Mouse (Mus musculus): ENCODE data around the gene Tlnrd1. TPM values are rescaled to one million over a fixed set of nuclear protein-coding genes. Genes with fewer than 3 reads are reported as not detected.

The Tlnrd1 gene
- polyA plus RNA-seq, 1 experiment, result 31.5 TPM

GRCm38 (mm10) chr7:83842486-83843259 lies 41.4 kb downstream of the Tlnrd1 start:
- Histone ChIP-seq H3K36me3 (ENCODE audit: control insufficient read depth, insufficient read depth) (no peaks in the 10 kb centered on the region), H3K79me2 (ENCODE audit: control insufficient read depth, insufficient read depth) (no peaks in the 10 kb centered on the region), H3K4me3 (ENCODE audit: insufficient read depth, poor library complexity, severe bottlenecking) (no peak overlapping the region), H3ac (ENCODE audit: control insufficient read depth, insufficient read length, low read depth) (no peak overlapping the region), H3K27me3 (ENCODE audit: control insufficient read depth, insufficient read depth, insufficient read length) (no peaks in the 10 kb centered on the region), H3K79me3 (ENCODE audit: low read depth) (no peaks in the 10 kb centered on the region)
- no peak for TF ChIP-seq CTCF (IDR thresholded peaks at IDR 0.05; ENCODE audit: control insufficient read depth, insufficient read depth, insufficient read length)
- TF ChIP-seq USF1 (IDR thresholded peaks at IDR 0.05; ENCODE audit: low read depth), result no peak
- TF ChIP-seq MYOG (IDR thresholded peaks at IDR 0.05; ENCODE audit: control insufficient read depth, extremely low read depth, insufficient read length), result no peak
- no peak for TF ChIP-seq MAX (IDR thresholded peaks at IDR 0.05)
- no peak for TF ChIP-seq CEBPB (IDR thresholded peaks at IDR 0.05; ENCODE audit: low read depth)
- TF ChIP-seq MYOD1 (IDR thresholded peaks at IDR 0.05; ENCODE audit: control insufficient read depth, insufficient read length, low read depth), result no peak

GRCm38 (mm10) chr7:83840076-83840475 lies 44.0 kb downstream of the Tlnrd1 start:
- TF ChIP-seq MYOD1 (IDR thresholded peaks at IDR 0.05; ENCODE audit: control insufficient read depth, insufficient read length, low read depth), result no peak
- TF ChIP-seq CEBPB (IDR thresholded peaks at IDR 0.05; ENCODE audit: low read depth), result no peak
- TF ChIP-seq CTCF (IDR thresholded peaks at IDR 0.05; ENCODE audit: control insufficient read depth, insufficient read depth, insufficient read length), result no peak
- TF ChIP-seq FOSL1 (IDR thresholded peaks at IDR 0.05; ENCODE audit: insufficient read depth, low read length, poor library complexity, severe bottlenecking), result no peak
- TF ChIP-seq MYOG (IDR thresholded peaks at IDR 0.05; ENCODE audit: control insufficient read depth, extremely low read depth, insufficient read length), result no peak
- TF ChIP-seq MAX (IDR thresholded peaks at IDR 0.05), result no peak
- no peak for TF ChIP-seq USF1 (IDR thresholded peaks at IDR 0.05; ENCODE audit: low read depth)
- H3ac ChIP-seq (ENCODE audit: control insufficient read depth, insufficient read length, low read depth), result no peak overlapping the region
- no peak overlapping the region for H3K4me3 ChIP-seq (ENCODE audit: insufficient read depth, poor library complexity, severe bottlenecking)
- H3K27me3 ChIP-seq (ENCODE audit: control insufficient read depth, insufficient read depth, insufficient read length), result no peaks in the 10 kb centered on the region
- H3K36me3 ChIP-seq (ENCODE audit: control insufficient read depth, insufficient read depth), result no peaks in the 10 kb centered on the region
- no peaks in the 10 kb centered on the region for H3K79me2 ChIP-seq (ENCODE audit: control insufficient read depth, insufficient read depth)
- H3K79me3 ChIP-seq (ENCODE audit: low read depth), result no peaks in the 10 kb centered on the region

- Histone ChIP-seq H3K4me3 (ENCODE audit: insufficient read depth, poor library complexity, severe bottlenecking) (no peak overlapping the region), H3K36me3 (ENCODE audit: control insufficient read depth, insufficient read depth) (no peaks in the 10 kb centered on the region), H3K79me3 (ENCODE audit: low read depth) (no peaks in the 10 kb centered on the region), H3K79me2 (ENCODE audit: control insufficient read depth, insufficient read depth) (no peaks in the 10 kb centered on the region), H3ac (ENCODE audit: control insufficient read depth, insufficient read length, low read depth) (no peak overlapping the region), H3K27me3 (ENCODE audit: control insufficient read depth, insufficient read depth, insufficient read length) (no peaks in the 10 kb centered on the region)
- TF ChIP-seq CEBPB (IDR thresholded peaks at IDR 0.05; ENCODE audit: low read depth) (no peak), MYOG (IDR thresholded peaks at IDR 0.05; ENCODE audit: control insufficient read depth, extremely low read depth, insufficient read length) (no peak), USF1 (IDR thresholded peaks at IDR 0.05; ENCODE audit: low read depth) (no peak), MYOD1 (IDR thresholded peaks at IDR 0.05; ENCODE audit: control insufficient read depth, insufficient read length, low read depth) (no peak), MAX (IDR thresholded peaks at IDR 0.05) (no peak), CTCF (IDR thresholded peaks at IDR 0.05; ENCODE audit: control insufficient read depth, insufficient read depth, insufficient read length) (no peak)
These were observed 45.4 kb downstream of the Tlnrd1 start for GRCm38 (mm10) chr7:83838525-83839224.

Other genes with a start within 250 kb of the Tlnrd1 start
- gene Il16, start 138.6 kb downstream of the Tlnrd1 start, polyA plus RNA-seq (2012; fragmentation: generic; extraction: Trizol), result not detected
- not detected for gene Cfap161, start 89.4 kb downstream of the Tlnrd1 start, polyA plus RNA-seq (2012; fragmentation: generic; extraction: Trizol)
- 74.5 TPM for gene Mesd, start 161 bp upstream of the Tlnrd1 start, polyA plus RNA-seq (2012; fragmentation: generic; extraction: Trizol)
- 1.0 TPM for gene Cemip, start 202.2 kb upstream of the Tlnrd1 start, polyA plus RNA-seq (2012; fragmentation: generic; extraction: Trizol)

All from C2C12 (cell line).